ENCODE assay signal across 8 mouse cellular contexts in genomic region chr14:79586499-79587138, GRCm38 (mm10). TPM values are rescaled to one million over a fixed set of nuclear protein-coding genes. Genes with fewer than 3 reads are reported as not detected.
DNase-seq lines count a peak whose midpoint lies in the region; ATAC-seq and TF ChIP-seq lines count a peak whose summit lies in the region.

No protein-coding gene starts in this region.

- H3K9ac ChIP-seq in kidney, embryonic 14.5 days (ENCODE audit: low read depth, low read length): peak overlapping the region; percentile 71
- H3K9ac ChIP-seq in hindbrain, embryonic 11.5 days (ENCODE audit: low read depth, low read length): peak overlapping the region; percentile 74
- peak overlapping the region; percentile 54 for H3K9ac ChIP-seq in midbrain, embryonic 14.5 days (replicated peaks; ENCODE audit: low read length)

- no peaks in the 10 kb centered on the region; the same call in 1 of the 2 replicates for H3K36me3 ChIP-seq in kidney, embryonic 14.5 days (ENCODE audit: control insufficient read depth, insufficient read depth, low read length)
- no peaks in the 10 kb centered on the region for H3K36me3 ChIP-seq in hindbrain, embryonic 11.5 days (ENCODE audit: control insufficient read depth, insufficient read depth, low read length)
- no peaks in the 10 kb centered on the region for H3K36me3 ChIP-seq in midbrain, embryonic 14.5 days (ENCODE audit: control insufficient read depth, insufficient read depth, low read length)

- WGBS in kidney, embryonic 14.5 days: 32% methylated on average over 16 of the region's 16 CpGs
- WGBS in bone marrow, adult 2 months: 27% methylated on average over 16 of the region's 16 CpGs
- WGBS in hindbrain, embryonic 11.5 days: 36% methylated on average over 16 of the region's 16 CpGs
- WGBS in midbrain, embryonic 14.5 days: 37% methylated on average over 16 of the region's 16 CpGs

- no peak for TF ChIP-seq CTCF in bone marrow, adult 2 months (IDR thresholded peaks at IDR 0.05; ENCODE audit: control insufficient read depth, insufficient read depth, low read length)

- no peak for DNase-seq in kidney, adult 11 months
- DNase-seq in hindbrain, embryonic 11.5 days (ENCODE audit: low spot score): peak; percentile 14
- no peak for DNase-seq in midbrain, embryonic 14.5 days
- no peak for DNase-seq in embryo, embryonic 9.5 days (ENCODE audit: extremely low spot score)
- no peak for DNase-seq in adrenal gland, adult 2 months

- no peaks in the 10 kb centered on the region for H3K27me3 ChIP-seq in kidney, embryonic 14.5 days (ENCODE audit: control insufficient read depth, insufficient read depth, low read length)
- H3K27me3 ChIP-seq in hindbrain, embryonic 11.5 days (ENCODE audit: control insufficient read depth, insufficient read depth, low read length): no peaks in the 10 kb centered on the region
- H3K27me3 ChIP-seq in midbrain, embryonic 14.5 days (ENCODE audit: control insufficient read depth, insufficient read depth, low read length): no peaks in the 10 kb centered on the region

- ATAC-seq in kidney, embryonic 14.5 days (ENCODE audit: low FRiP score, low TSS enrichment): no peak
- ATAC-seq in hindbrain, embryonic 11.5 days (ENCODE audit: low FRiP score): no peak
- no peak for ATAC-seq in midbrain, embryonic 14.5 days (ENCODE audit: low FRiP score, low TSS enrichment)
- ATAC-seq in activated CD4-positive, CD25-positive, alpha-beta regulatory T cell, adult 4 months: no peak

- H3K27ac ChIP-seq in kidney, embryonic 14.5 days (ENCODE audit: low read depth, low read length): peak overlapping the region; percentile 95
- H3K27ac ChIP-seq in bone marrow, adult 2 months (ENCODE audit: control insufficient read depth, insufficient read depth, low read depth, low read length, poor library complexity): peak overlapping the region; percentile 96
- peak overlapping the region; percentile 87 for H3K27ac ChIP-seq in hindbrain, embryonic 11.5 days (ENCODE audit: low read depth, low read length)
- H3K27ac ChIP-seq in midbrain, embryonic 14.5 days (replicated peaks; ENCODE audit: low read depth, low read length): peak overlapping the region; percentile 95

- H3K4me3 ChIP-seq in kidney, embryonic 14.5 days (ENCODE audit: low read length): peak overlapping the region; percentile 79
- peak overlapping the region; percentile 79 for H3K4me3 ChIP-seq in bone marrow, adult 2 months (replicated peaks; ENCODE audit: control insufficient read depth, low read depth, low read length)
- peak overlapping the region; percentile 71 for H3K4me3 ChIP-seq in hindbrain, embryonic 11.5 days (ENCODE audit: low read depth, low read length)
- H3K4me3 ChIP-seq in midbrain, embryonic 14.5 days (replicated peaks; ENCODE audit: low read depth, low read length): peak overlapping the region; percentile 52

- no peaks in the 10 kb centered on the region for H3K9me3 ChIP-seq in kidney, embryonic 14.5 days (ENCODE audit: control insufficient read depth, low read length)
- H3K9me3 ChIP-seq in hindbrain, embryonic 11.5 days (ENCODE audit: control insufficient read depth, low read length): no peaks in the 10 kb centered on the region
- no peaks in the 10 kb centered on the region for H3K9me3 ChIP-seq in midbrain, embryonic 14.5 days (ENCODE audit: control insufficient read depth, low read length)

- peak overlapping the region; percentile 83 for H3K4me2 ChIP-seq in kidney, embryonic 14.5 days (replicated peaks; ENCODE audit: low read depth, low read length)
- H3K4me2 ChIP-seq in hindbrain, embryonic 11.5 days (replicated peaks; ENCODE audit: low read depth, low read length): peak overlapping the region; percentile 51
- H3K4me2 ChIP-seq in midbrain, embryonic 14.5 days (ENCODE audit: low read length): peak overlapping the region; percentile 64

- peaks cover 8% of the 10 kb centered on the region for H3K4me1 ChIP-seq in kidney, embryonic 14.5 days (ENCODE audit: control insufficient read depth, insufficient read depth, low read length)
- H3K4me1 ChIP-seq in bone marrow, adult 2 months (ENCODE audit: control insufficient read depth, insufficient read depth, low read length): no peaks in the 10 kb centered on the region; the same call in 1 of the 2 replicates
- peaks cover 3% of the 10 kb centered on the region; the same call in 1 of the 2 replicates for H3K4me1 ChIP-seq in hindbrain, embryonic 11.5 days (replicated peaks; ENCODE audit: control insufficient read depth, insufficient read depth, low read length)
- peaks cover 16% of the 10 kb centered on the region for H3K4me1 ChIP-seq in midbrain, embryonic 14.5 days (ENCODE audit: control insufficient read depth, insufficient read depth, low read length)

- no peak for TF ChIP-seq POLR2A in bone marrow, adult 2 months (IDR thresholded peaks at IDR 0.05; ENCODE audit: borderline replicate concordance, control insufficient read depth, low read depth, low read length)

RNA-seq across cellular contexts. Expression of gene Sugt1, which starts 0.9 kb away (rescaled TPM):
- 135 and 166 TPM in 2 replicates for polyA plus RNA-seq in kidney, embryonic 14.5 days (2014; fragmentation: Nextera tagmentation; extraction: Ambion mirVana)
- 45.5 and 149 TPM in 2 replicates for polyA plus RNA-seq in bone marrow, adult 2 months (2011; ENCODE audit: insufficient read depth, insufficient read length, low replicate concordance, missing spikeins)
- polyA plus RNA-seq in hindbrain, embryonic 11.5 days (2014; fragmentation: Nextera tagmentation; extraction: Ambion mirVana): 165 and 166 TPM in 2 replicates
- 120 and 128 TPM in 2 replicates for polyA plus RNA-seq in midbrain, embryonic 14.5 days (2014; fragmentation: Nextera tagmentation; extraction: Ambion mirVana)
- polyA plus RNA-seq in activated CD4-positive, CD25-positive, alpha-beta regulatory T cell, adult 4 months (2017; shearing (Covaris generic)): 100 to 1,000 TPM; 147 to 171 TPM
- 100 to 1,000 TPM; 106 to 130 TPM for total RNA-seq in adrenal gland, adult 2 months (2021)
- 3.6 and 4.3 TPM in 2 replicates for polyA plus RNA-seq in adrenal gland, adult 2 months (2012; rRNA removed)
